Mouse (Mus musculus): ENCODE measurements around the gene Sim1. TPM values are rescaled to one million over a fixed set of nuclear protein-coding genes. Genes with fewer than 3 reads are reported as not detected.
A peak's percentile ranks its signal among the peaks of the same experiment; 100 is the strongest.

Gene Sim1
- polyA plus RNA-seq, 2 experiments: 0.58 to 0.69 TPM

- Histone ChIP-seq H3K9ac (ENCODE audit: low read depth, low read length, severe bottlenecking) (no peak overlapping the region), H3K9me3 (ENCODE audit: control insufficient read depth, low read length) (no peaks in the 10 kb centered on the region), H3K36me3 (ENCODE audit: control insufficient read depth, insufficient read depth, low read length) (no peaks in the 10 kb centered on the region), H3K27me3 (ENCODE audit: control insufficient read depth, insufficient read depth, low read length) (peaks cover 94% of the 10 kb centered on the region), H3K27ac (replicated peaks; ENCODE audit: low read depth, low read length) (no peak overlapping the region), H3K4me3 (replicated peaks; ENCODE audit: low read length) (0 out of 2 replicates have a peak overlapping the region, but pooled peaks have one; percentile 8), H3K4me2 (replicated peaks; ENCODE audit: low read depth, low read length, severe bottlenecking) (peak overlapping the region; percentile 18; the same call in 1 of the 2 replicates), H3K4me1 (ENCODE audit: control insufficient read depth, insufficient read depth, low read length) (no peaks in the 10 kb centered on the region)
- no peak for TF ChIP-seq POLR2A (IDR thresholded peaks at IDR 0.05; ENCODE audit: borderline replicate concordance, extremely low read depth, insufficient read depth, insufficient read length)
- 2% methylated on average over 43 of the region's 43 CpGs for WGBS
- DNase-seq (ENCODE audit: low spot score): no peak
- no peak for ATAC-seq (ENCODE audit: low FRiP score, low read depth)
Observed at GRCm38 (mm10) chr10:50902741-50903715, 8.5 kb downstream of the Sim1 start.

- H3K36me3 ChIP-seq (ENCODE audit: control insufficient read depth, insufficient read depth, low read length): no peaks in the 10 kb centered on the region
- WGBS: 7% methylated on average over 26 of the region's 26 CpGs
- no peak overlapping the region for H3K9ac ChIP-seq (ENCODE audit: low read depth, low read length, severe bottlenecking)
- 0 out of 2 replicates have a peak overlapping the region, but pooled peaks have one; percentile 2 for H3K4me2 ChIP-seq (replicated peaks; ENCODE audit: low read depth, low read length, severe bottlenecking)
- H3K4me3 ChIP-seq (replicated peaks; ENCODE audit: low read length): no peak overlapping the region
- DNase-seq (ENCODE audit: low spot score): no peak
- no peak for ATAC-seq (ENCODE audit: low FRiP score, low read depth)
- H3K27ac ChIP-seq (replicated peaks; ENCODE audit: low read depth, low read length): no peak overlapping the region
- H3K27me3 ChIP-seq (ENCODE audit: control insufficient read depth, insufficient read depth, low read length): peaks cover 94% of the 10 kb centered on the region
- H3K9me3 ChIP-seq (ENCODE audit: control insufficient read depth, low read length): no peaks in the 10 kb centered on the region
- H3K4me1 ChIP-seq (ENCODE audit: control insufficient read depth, insufficient read depth, low read length): no peaks in the 10 kb centered on the region
- no peak for TF ChIP-seq POLR2A (IDR thresholded peaks at IDR 0.05; ENCODE audit: borderline replicate concordance, extremely low read depth, insufficient read depth, insufficient read length)
Observed at GRCm38 (mm10) chr10:50903846-50904763, 9.6 kb downstream of the Sim1 start.

- no peak overlapping the region for H3K4me3 ChIP-seq (replicated peaks; ENCODE audit: low read length)
- H3K36me3 ChIP-seq (ENCODE audit: control insufficient read depth, insufficient read depth, low read length): no peaks in the 10 kb centered on the region
- no peak for TF ChIP-seq POLR2A (IDR thresholded peaks at IDR 0.05; ENCODE audit: borderline replicate concordance, extremely low read depth, insufficient read depth, insufficient read length)
- no peak overlapping the region for H3K9ac ChIP-seq (ENCODE audit: low read depth, low read length, severe bottlenecking)
- peaks cover 98% of the 10 kb centered on the region for H3K27me3 ChIP-seq (ENCODE audit: control insufficient read depth, insufficient read depth, low read length)
- peak; percentile 29 for DNase-seq (ENCODE audit: low spot score)
- ATAC-seq (ENCODE audit: low FRiP score, low read depth): no peak; the same call in 1 of the 2 replicates
- 0 out of 2 replicates have a peak overlapping the region, but pooled peaks have one; percentile 2 for H3K4me2 ChIP-seq (replicated peaks; ENCODE audit: low read depth, low read length, severe bottlenecking)
- H3K4me1 ChIP-seq (ENCODE audit: control insufficient read depth, insufficient read depth, low read length): no peaks in the 10 kb centered on the region
- 9% methylated on average over 29 of the region's 29 CpGs for WGBS
- no peak overlapping the region for H3K27ac ChIP-seq (replicated peaks; ENCODE audit: low read depth, low read length)
- no peaks in the 10 kb centered on the region for H3K9me3 ChIP-seq (ENCODE audit: control insufficient read depth, low read length)
Observed at GRCm38 (mm10) chr10:50904764-50905701, 10.5 kb downstream of the Sim1 start.

GRCm38 (mm10) chr10:50910400-50910799, 15.8 kb downstream of the Sim1 start:
- Histone ChIP-seq H3K27ac (replicated peaks; ENCODE audit: low read depth, low read length) (no peak overlapping the region), H3K4me3 (replicated peaks; ENCODE audit: low read length) (peak overlapping the region; percentile 10), H3K27me3 (ENCODE audit: control insufficient read depth, insufficient read depth, low read length) (peaks cover 69% of the 10 kb centered on the region), H3K4me1 (ENCODE audit: control insufficient read depth, insufficient read depth, low read length) (no peaks in the 10 kb centered on the region), H3K4me2 (replicated peaks; ENCODE audit: low read depth, low read length, severe bottlenecking) (peak overlapping the region; percentile 32), H3K36me3 (ENCODE audit: control insufficient read depth, insufficient read depth, low read length) (no peaks in the 10 kb centered on the region), H3K9me3 (ENCODE audit: control insufficient read depth, low read length) (0 out of 2 replicates have a peak, but pooled peaks cover 3% of the 10 kb centered on the region), H3K9ac (ENCODE audit: low read depth, low read length, severe bottlenecking) (no peak overlapping the region)
- 3% methylated on average over 16 of the region's 16 CpGs for whole genome bisulfite sequencing
- TF ChIP-seq POLR2A (IDR thresholded peaks at IDR 0.05; ENCODE audit: borderline replicate concordance, extremely low read depth, insufficient read depth, insufficient read length): no peak
- ATAC-seq (ENCODE audit: low FRiP score, low read depth) (peak; percentile 21; the same call in 1 of the 2 replicates), DNase-seq (ENCODE audit: low spot score) (no peak)

Data from limb, embryonic 14.5 days (tissue).